Mouse (Mus musculus): ENCODE measurements around the gene Smc1b. TPM values are rescaled to one million over a fixed set of nuclear protein-coding genes. Genes with fewer than 3 reads are reported as not detected.

The Smc1b gene
- polyA plus RNA-seq, 1 experiment: 0.02 TPM

GRCm38 (mm10) chr15:85049758-85050157 is 82.0 kb downstream of the Smc1b start:
- Histone ChIP-seq H3ac (ENCODE audit: control insufficient read depth, insufficient read length) (no peak overlapping the region), H3K79me2 (ENCODE audit: control insufficient read depth, insufficient read depth) (no peaks in the 10 kb centered on the region), H3K4me2 (ENCODE audit: low read depth) (no peak overlapping the region), H3K27me3 (ENCODE audit: control insufficient read depth, insufficient read depth, insufficient read length) (no peaks in the 10 kb centered on the region), H3K36me3 (ENCODE audit: control insufficient read depth, insufficient read depth) (peaks cover 70% of the 10 kb centered on the region), H3K4me3 (no peak overlapping the region)
- TF ChIP-seq E2F4 (IDR thresholded peaks at IDR 0.05; ENCODE audit: insufficient read depth) (no peak), POLR2AphosphoS2 (IDR thresholded peaks at IDR 0.05; ENCODE audit: insufficient read length, low read depth) (no peak), MYOG (IDR thresholded peaks at IDR 0.05; ENCODE audit: control insufficient read depth in 1 of 3, insufficient read depth in 1 of 3, insufficient read length in 2 of 3, low read depth in 2 of 3) (no peak), TCF3 (IDR thresholded peaks at IDR 0.05; ENCODE audit: insufficient read length, low read depth) (no peak), TCF12 (IDR thresholded peaks at IDR 0.05; ENCODE audit: insufficient read depth, poor library complexity, severe bottlenecking) (no peak), POLR2A (IDR thresholded peaks at IDR 0.05; ENCODE audit: insufficient read length, low read depth) (no peak), USF1 (IDR thresholded peaks at IDR 0.05; ENCODE audit: low read depth) (no peak), CEBPB (IDR thresholded peaks at IDR 0.05; ENCODE audit: insufficient read depth, poor library complexity, severe bottlenecking) (no peak), MYOD1 (IDR thresholded peaks at IDR 0.05; ENCODE audit: control insufficient read depth in 1 of 3, insufficient read length in 2 of 3, low read depth in 2 of 3) (no peak), SRF (IDR thresholded peaks at IDR 0.05; ENCODE audit: control insufficient read depth, insufficient read length, low read depth) (no peak), REST (IDR thresholded peaks at IDR 0.05; ENCODE audit: insufficient read depth, insufficient read length) (no peak), MAX (IDR thresholded peaks at IDR 0.05; ENCODE audit: low read depth) (no peak)

GRCm38 (mm10) chr15:85047865-85048264 is 83.9 kb downstream of the Smc1b start:
- Histone ChIP-seq H3K79me2 (ENCODE audit: control insufficient read depth, insufficient read depth) (peaks cover 10% of the 10 kb centered on the region), H3K4me3 (no peak overlapping the region), H3K4me2 (ENCODE audit: low read depth) (no peak overlapping the region), H3ac (ENCODE audit: control insufficient read depth, insufficient read length) (no peak overlapping the region), H3K36me3 (ENCODE audit: control insufficient read depth, insufficient read depth) (peaks cover 53% of the 10 kb centered on the region), H3K27me3 (ENCODE audit: control insufficient read depth, insufficient read depth, insufficient read length) (no peaks in the 10 kb centered on the region)
- TF ChIP-seq TCF12 (IDR thresholded peaks at IDR 0.05; ENCODE audit: insufficient read depth, poor library complexity, severe bottlenecking): no peak
- no peak for TF ChIP-seq POLR2A (IDR thresholded peaks at IDR 0.05; ENCODE audit: insufficient read length, low read depth)
- TF ChIP-seq TCF3 (IDR thresholded peaks at IDR 0.05; ENCODE audit: insufficient read length, low read depth): no peak
- TF ChIP-seq CEBPB (IDR thresholded peaks at IDR 0.05; ENCODE audit: insufficient read depth, poor library complexity, severe bottlenecking): no peak
- no peak for TF ChIP-seq POLR2AphosphoS2 (IDR thresholded peaks at IDR 0.05; ENCODE audit: insufficient read length, low read depth)
- TF ChIP-seq SRF (IDR thresholded peaks at IDR 0.05; ENCODE audit: control insufficient read depth, insufficient read length, low read depth): no peak
- no peak for TF ChIP-seq MYOD1 (IDR thresholded peaks at IDR 0.05; ENCODE audit: control insufficient read depth in 1 of 3, insufficient read length in 2 of 3, low read depth in 2 of 3)
- TF ChIP-seq MAX (IDR thresholded peaks at IDR 0.05; ENCODE audit: low read depth): no peak
- no peak for TF ChIP-seq REST (IDR thresholded peaks at IDR 0.05; ENCODE audit: insufficient read depth, insufficient read length)
- no peak for TF ChIP-seq E2F4 (IDR thresholded peaks at IDR 0.05; ENCODE audit: insufficient read depth)
- TF ChIP-seq USF1 (IDR thresholded peaks at IDR 0.05; ENCODE audit: low read depth): no peak
- no peak for TF ChIP-seq MYOG (IDR thresholded peaks at IDR 0.05; ENCODE audit: control insufficient read depth in 1 of 3, insufficient read depth in 1 of 3, insufficient read length in 2 of 3, low read depth in 2 of 3)

GRCm38 (mm10) chr15:85046230-85046950 is 85.4 kb downstream of the Smc1b start:
- Histone ChIP-seq H3K36me3 (ENCODE audit: control insufficient read depth, insufficient read depth) (peaks cover 48% of the 10 kb centered on the region), H3K4me3 (no peak overlapping the region), H3K4me2 (ENCODE audit: low read depth) (no peak overlapping the region), H3K27me3 (ENCODE audit: control insufficient read depth, insufficient read depth, insufficient read length) (no peaks in the 10 kb centered on the region), H3ac (ENCODE audit: control insufficient read depth, insufficient read length) (no peak overlapping the region), H3K79me2 (ENCODE audit: control insufficient read depth, insufficient read depth) (peaks cover 15% of the 10 kb centered on the region)
- no peak for TF ChIP-seq SRF (IDR thresholded peaks at IDR 0.05; ENCODE audit: control insufficient read depth, insufficient read length, low read depth)
- no peak for TF ChIP-seq TCF12 (IDR thresholded peaks at IDR 0.05; ENCODE audit: insufficient read depth, poor library complexity, severe bottlenecking)
- no peak for TF ChIP-seq MAX (IDR thresholded peaks at IDR 0.05; ENCODE audit: low read depth)
- TF ChIP-seq MYOG (IDR thresholded peaks at IDR 0.05; ENCODE audit: control insufficient read depth in 1 of 3, insufficient read depth in 1 of 3, insufficient read length in 2 of 3, low read depth in 2 of 3): no peak
- no peak for TF ChIP-seq TCF3 (IDR thresholded peaks at IDR 0.05; ENCODE audit: insufficient read length, low read depth)
- TF ChIP-seq POLR2AphosphoS2 (IDR thresholded peaks at IDR 0.05; ENCODE audit: insufficient read length, low read depth): no peak
- no peak for TF ChIP-seq E2F4 (IDR thresholded peaks at IDR 0.05; ENCODE audit: insufficient read depth)
- no peak for TF ChIP-seq REST (IDR thresholded peaks at IDR 0.05; ENCODE audit: insufficient read depth, insufficient read length)
- no peak for TF ChIP-seq POLR2A (IDR thresholded peaks at IDR 0.05; ENCODE audit: insufficient read length, low read depth)
- TF ChIP-seq USF1 (IDR thresholded peaks at IDR 0.05; ENCODE audit: low read depth): no peak
- no peak for TF ChIP-seq CEBPB (IDR thresholded peaks at IDR 0.05; ENCODE audit: insufficient read depth, poor library complexity, severe bottlenecking)
- TF ChIP-seq MYOD1 (IDR thresholded peaks at IDR 0.05; ENCODE audit: control insufficient read depth in 1 of 3, insufficient read length in 2 of 3, low read depth in 2 of 3): no peak

GRCm38 (mm10) chr15:85043761-85044160 is 88.0 kb downstream of the Smc1b start:
- no peak for TF ChIP-seq MYOD1 (IDR thresholded peaks at IDR 0.05; ENCODE audit: control insufficient read depth in 1 of 3, insufficient read length in 2 of 3, low read depth in 2 of 3)
- no peak for TF ChIP-seq POLR2AphosphoS2 (IDR thresholded peaks at IDR 0.05; ENCODE audit: insufficient read length, low read depth)
- no peak for TF ChIP-seq CEBPB (IDR thresholded peaks at IDR 0.05; ENCODE audit: insufficient read depth, poor library complexity, severe bottlenecking)
- no peak for TF ChIP-seq POLR2A (IDR thresholded peaks at IDR 0.05; ENCODE audit: insufficient read length, low read depth)
- TF ChIP-seq TCF12 (IDR thresholded peaks at IDR 0.05; ENCODE audit: insufficient read depth, poor library complexity, severe bottlenecking): no peak
- no peak for TF ChIP-seq SRF (IDR thresholded peaks at IDR 0.05; ENCODE audit: control insufficient read depth, insufficient read length, low read depth)
- TF ChIP-seq TCF3 (IDR thresholded peaks at IDR 0.05; ENCODE audit: insufficient read length, low read depth): no peak
- TF ChIP-seq MAX (IDR thresholded peaks at IDR 0.05; ENCODE audit: low read depth): no peak
- TF ChIP-seq USF1 (IDR thresholded peaks at IDR 0.05; ENCODE audit: low read depth): no peak
- TF ChIP-seq E2F4 (IDR thresholded peaks at IDR 0.05; ENCODE audit: insufficient read depth): no peak
- TF ChIP-seq MYOG (IDR thresholded peaks at IDR 0.05; ENCODE audit: control insufficient read depth in 1 of 3, insufficient read depth in 1 of 3, insufficient read length in 2 of 3, low read depth in 2 of 3): no peak
- peak overlapping the region; percentile 41 for H3K4me2 ChIP-seq (ENCODE audit: low read depth)

More at GRCm38 (mm10) chr15:85043761-85044160, 88.0 kb downstream of the Smc1b start:
- peaks cover 41% of the 10 kb centered on the region for H3K79me2 ChIP-seq (ENCODE audit: control insufficient read depth, insufficient read depth)
- peaks cover 21% of the 10 kb centered on the region for H3K36me3 ChIP-seq (ENCODE audit: control insufficient read depth, insufficient read depth)
- H3ac ChIP-seq (ENCODE audit: control insufficient read depth, insufficient read length): no peak overlapping the region
- H3K4me3 ChIP-seq: no peak overlapping the region
- no peaks in the 10 kb centered on the region for H3K27me3 ChIP-seq (ENCODE audit: control insufficient read depth, insufficient read depth, insufficient read length)
